Mouse (Mus musculus) heart, adult 11 months (tissue): Measurements from ENCODE around the gene Top3b.

Source experiments
- DNase-seq: peaks from one replicate; pipeline ENCODE4 v3.0.0; 2022

Top3b gene

DNA sequence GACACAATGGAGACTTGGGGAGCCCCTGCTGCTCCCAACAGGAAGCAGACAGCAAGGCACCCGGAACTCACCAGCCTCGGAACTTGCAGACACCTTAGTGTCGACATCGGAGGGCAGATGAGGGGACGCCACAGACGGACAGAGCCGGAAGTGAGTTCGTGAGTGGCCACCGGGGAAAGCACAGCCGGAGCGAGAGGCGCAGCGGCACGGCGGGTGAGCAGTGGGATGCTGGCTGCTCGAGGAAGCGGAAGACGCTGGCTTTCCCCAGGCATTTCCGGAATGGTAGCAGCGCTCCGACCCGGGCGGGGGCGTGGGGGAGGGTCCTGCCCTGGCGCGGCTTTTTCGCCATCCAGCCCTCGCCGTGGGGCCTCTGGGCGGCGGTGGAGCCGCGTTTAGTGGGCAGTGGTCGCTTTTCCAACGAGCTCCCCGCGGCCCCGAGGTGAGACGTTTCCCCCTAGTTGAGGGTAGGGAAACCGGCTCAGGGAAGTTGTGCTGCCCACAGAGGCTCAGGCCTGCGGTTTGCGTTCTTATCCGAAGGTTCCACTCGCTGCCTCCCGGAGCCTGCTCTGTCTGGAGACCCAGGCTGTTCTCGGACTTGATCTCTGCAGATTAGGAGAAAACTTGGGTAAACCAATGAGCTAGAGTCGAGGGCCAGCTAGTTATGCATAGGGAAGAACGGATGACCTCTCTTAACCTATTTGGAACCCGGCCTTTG is at the start of gene Top3b, which contains the start of gene Vpreb1:
TSS of gene Top3b (plus strand) at position 120 of the 715 bp plus-strand sequence.
TSS of gene Vpreb1 (minus strand) at position 227 of the 715 bp plus-strand sequence.
- DNase-seq: peak; percentile 99

DNA sequence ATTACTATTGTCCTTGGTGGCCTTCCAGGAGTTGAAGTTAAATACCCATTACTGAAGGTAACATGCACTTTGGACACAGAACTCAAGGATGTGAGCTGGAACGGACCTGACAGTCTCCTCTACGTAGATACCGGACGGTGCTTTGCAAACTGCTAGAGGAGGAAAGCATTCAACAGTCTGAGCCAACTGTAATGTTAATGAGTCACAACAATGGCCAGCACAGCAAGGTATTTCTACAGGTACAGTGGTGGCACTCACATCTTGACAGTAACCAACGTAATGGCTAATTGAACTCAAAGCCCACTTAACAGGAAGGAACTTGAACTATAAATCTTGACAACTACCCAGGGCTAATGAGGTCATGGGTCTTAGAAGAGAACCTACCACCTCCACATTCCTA is 45.1 kb upstream of the Top3b start:
- no peak for DNase-seq

DNA sequence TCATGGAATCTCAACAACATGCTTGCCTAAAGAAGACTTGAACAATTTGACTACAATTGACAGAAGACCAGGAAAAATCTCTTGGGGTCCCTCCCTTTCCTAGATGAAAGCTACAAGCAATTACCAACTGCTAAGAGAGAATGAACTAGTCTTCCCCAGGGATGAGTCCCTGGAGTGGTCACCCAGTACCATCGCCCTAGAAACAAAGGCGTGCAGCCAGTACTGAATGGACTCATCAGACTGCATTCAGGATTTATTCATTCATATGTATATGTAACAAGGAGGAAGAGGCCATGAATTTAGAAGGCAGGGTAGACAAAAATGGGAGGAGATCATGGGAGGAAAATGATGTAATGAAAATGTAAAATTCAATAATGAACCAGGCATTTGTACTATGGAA is 44.3 kb upstream of the Top3b start:
- DNase-seq: no peak

DNA sequence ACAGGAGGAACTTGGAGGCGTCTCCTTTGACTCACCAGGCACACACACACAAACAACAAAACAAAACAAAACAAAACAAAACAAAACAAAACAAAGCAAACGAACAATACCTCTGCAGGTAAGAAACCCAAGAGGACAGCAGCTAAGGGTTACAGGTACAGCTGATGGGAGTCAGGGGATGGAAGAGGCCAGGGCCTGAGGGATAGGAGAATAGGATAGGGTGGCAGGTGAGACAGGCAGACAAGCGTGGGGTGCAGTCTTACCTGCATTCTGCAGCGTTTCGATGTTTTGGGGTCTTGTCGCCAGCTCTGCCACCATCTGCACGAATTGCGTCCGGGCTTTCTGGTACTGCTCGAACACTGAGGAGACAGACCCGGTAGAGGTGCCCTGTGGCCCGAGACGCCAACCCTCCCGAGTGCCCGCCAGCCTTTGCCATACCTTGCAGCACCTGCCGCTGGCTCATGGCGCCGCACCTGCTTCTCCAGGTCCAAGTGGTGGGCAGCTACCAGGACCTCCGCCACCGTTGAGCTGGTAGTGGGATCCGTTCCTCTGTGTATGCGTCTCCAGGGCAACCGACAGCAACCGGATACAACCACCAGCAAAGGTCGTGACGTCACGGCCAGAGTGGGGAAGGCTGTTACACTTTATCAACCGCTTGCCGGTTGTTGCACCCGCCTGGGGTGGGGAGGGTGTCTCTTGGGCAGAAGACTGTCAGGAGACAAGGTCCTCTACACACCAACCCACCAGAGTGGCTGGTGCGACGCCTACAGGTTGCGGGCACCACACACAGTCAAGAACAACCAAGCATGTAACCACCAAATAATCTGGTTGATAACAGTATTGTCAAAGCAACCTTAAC is 41.5 kb upstream of the Top3b start, which contains the start of gene Spag6l:
TSS of gene Spag6l (minus strand) at position 700 of the 859 bp plus-strand sequence.
- DNase-seq: peak; percentile 89

DNA sequence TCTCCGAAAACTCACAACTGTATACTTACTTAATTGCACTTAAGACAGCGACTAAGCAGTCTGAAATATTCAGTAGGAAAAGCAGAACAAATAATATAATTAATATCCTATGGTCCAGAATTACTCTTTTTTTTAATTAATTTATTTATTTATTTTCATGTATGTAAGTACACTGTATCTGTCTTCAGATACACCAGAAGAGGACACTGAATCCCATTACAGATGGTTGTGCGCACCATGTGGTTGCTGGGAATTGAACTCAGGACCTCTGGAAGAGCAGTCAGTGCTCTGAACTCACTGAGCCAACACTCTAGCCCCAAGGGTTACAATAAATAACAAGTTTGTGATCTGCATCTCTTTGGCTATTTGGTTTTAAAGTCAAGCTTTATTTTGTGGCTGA is 40.9 kb upstream of the Top3b start:
- no peak for DNase-seq

DNA sequence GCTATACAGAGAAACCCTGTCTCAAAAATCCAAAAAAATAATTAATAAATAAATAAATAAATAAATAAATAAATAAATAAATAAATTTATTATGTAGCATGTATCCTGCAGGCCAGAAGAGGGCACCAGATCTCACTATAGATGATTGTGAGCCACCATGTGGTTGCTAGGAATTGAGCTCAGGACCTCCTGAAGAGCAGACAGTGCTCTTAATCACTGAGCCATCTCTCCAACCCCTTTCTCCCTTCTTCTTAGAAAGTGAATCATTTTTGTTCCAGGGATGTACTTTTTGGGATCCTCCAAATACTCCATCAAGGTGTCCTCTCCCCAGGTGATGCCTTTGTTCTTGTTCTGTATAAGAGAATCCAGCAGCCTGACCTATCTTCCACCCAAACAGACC is 21.3 kb upstream of the Top3b start:
- DNase-seq: no peak

DNA sequence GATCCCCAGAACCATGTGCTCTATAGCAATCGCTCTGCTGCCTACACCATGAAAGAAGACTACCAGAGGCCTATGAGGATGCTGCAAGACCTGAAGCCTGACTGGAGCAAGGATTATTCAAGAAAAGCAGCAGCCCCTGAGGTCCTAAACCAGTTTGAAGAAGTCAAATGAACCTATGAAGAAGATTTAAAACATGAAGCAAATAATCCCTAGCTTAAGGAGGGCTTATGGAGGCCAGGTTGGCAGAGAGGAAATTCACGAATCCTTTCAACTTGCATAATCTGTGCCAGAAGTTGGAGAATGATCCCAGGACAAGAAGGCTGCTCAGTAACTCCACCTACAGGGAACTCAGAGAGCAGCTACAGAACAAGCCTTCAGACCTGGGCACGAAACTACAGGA is 18.1 kb upstream of the Top3b start:
- no peak for DNase-seq

DNA sequence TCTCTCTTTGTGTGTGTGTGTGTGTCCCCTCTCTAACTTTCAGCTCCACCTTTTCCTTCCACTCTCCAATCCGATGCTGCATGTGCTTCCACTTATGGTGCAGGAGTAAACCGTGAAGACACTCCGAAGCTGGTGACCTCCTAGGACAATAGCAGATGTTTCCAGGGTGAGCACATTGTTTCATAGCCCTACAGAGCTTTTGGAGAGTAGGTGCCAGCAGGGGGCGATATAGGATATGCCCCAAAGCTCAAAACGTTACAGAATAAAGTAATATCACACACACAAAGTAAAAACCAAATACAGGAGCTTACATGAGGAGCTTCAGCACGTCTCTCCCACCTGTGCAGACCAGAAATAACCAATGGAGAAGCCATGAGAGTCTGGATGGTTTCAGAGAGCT is 15.7 kb upstream of the Top3b start:
- peak; percentile 91 for DNase-seq

DNA sequence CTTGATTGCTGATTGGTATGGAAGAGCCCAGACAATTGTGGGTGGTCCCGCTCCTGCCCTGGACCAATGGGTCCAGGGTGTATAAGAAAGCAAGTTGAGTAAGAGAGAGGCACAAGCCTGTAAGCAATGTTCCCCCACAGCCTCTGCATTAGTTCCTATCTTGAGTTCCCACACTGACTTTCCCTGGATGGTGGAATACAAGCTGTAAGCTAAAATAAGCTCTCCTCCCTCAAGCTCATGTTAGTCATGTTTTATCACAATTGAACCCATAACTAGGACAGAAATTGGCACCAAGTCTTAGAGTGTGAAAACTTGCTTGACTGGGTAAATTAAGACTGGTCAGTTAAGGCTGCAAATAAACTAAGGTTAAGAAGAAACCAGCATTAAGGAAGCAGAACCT is 15.0 kb upstream of the Top3b start:
- no peak for DNase-seq

DNA sequence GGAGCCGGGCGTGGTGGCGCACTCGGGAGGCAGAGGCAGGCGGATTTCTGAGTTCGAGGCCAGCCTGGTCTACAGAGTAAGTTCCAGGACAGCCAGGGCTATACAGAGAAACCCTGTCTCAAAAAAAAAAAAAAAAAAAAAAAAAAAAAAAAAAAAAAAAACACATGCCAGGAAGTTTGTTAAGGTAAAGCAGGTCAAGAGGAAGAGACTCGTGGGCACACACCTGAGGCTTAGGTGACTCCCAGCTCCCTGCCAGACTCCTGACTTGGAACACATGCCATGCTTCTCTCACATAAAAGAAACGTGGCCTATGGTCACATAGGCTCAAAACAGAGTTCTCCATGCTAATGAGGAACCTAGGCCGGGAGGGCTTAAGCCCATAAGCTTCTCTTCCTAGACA is 14.5 kb upstream of the Top3b start:
- peak; percentile 27 for DNase-seq

DNA sequence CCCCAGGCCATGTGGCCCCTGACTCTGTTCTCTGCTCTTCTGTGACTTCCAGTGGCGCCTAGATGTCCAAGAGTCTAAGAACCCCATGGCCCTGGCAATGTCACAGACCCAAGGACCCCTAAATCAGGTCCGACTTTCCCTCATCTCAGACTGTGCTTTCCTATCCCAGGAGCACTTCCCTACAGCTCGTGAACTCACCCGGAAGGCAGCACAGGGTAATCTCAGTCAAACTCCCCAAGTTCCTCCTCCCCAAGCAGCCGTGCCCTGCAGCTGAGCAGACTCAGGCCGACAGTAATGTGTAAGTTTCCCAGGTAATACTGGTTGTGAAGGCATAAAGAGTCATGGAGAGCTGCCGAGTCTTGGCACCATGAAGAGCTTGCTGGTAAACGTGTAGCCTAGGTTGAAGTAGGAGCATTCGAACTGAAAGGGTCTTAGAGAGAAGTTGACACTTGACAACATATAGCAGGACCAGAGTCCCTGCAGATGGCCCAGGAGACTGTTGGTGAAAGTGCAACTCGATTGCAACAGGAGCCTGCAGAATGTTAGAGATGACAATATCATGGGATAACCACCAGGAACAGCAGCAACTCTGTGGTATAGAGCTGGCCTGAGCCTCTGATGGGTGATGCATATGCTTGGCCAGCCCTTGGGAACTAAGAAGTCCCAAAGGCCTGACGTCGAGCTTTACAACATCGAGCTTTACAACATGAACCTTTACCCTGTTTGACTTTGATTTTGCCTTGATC is 13.6 kb upstream of the Top3b start:
- DNase-seq: peak; percentile 70

DNA sequence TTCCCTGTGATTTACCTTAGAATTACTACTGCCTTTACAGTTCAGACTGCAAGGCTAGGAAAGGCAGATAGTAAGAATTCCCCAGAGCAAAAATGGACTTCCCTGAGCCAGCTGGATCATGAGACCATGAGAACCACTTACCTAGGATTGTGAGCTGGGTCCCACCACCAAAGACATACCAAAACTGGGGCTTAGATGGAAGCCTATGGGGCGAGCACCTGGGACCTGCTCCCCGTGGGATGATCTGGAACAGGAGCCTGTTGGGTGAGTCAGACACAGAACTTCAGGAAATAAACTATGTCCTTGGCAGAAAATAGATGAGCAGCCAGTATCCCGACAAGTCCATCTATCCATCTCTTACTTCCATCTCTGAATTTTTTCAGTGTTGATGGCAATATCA is 8.2 kb upstream of the Top3b start:
- peak; percentile 54 for DNase-seq

DNA sequence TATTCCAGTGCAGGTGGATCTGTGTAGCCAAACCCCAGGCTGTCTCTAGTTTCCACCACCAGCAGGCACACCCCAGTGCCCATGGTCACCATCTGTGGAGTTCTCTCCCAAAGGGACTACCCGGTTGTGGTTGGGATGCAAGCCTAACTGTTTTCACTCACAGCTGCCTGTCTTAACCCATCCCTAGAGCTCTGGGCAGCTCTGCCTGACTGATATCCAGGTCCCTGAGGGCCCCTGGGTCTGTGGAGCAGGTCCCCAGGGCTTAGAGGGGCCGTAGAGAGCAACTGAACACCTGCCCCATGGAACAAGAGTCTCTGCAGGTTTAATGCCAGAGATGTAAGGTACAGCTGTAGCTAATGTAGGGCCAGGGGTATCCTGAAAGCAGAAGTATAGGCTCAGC is 6.6 kb upstream of the Top3b start, which contains the start of gene Igll1:
TSS of gene Igll1 (minus strand) at position 8 of the 400 bp plus-strand sequence.
- peak; percentile 84 for DNase-seq

DNA sequence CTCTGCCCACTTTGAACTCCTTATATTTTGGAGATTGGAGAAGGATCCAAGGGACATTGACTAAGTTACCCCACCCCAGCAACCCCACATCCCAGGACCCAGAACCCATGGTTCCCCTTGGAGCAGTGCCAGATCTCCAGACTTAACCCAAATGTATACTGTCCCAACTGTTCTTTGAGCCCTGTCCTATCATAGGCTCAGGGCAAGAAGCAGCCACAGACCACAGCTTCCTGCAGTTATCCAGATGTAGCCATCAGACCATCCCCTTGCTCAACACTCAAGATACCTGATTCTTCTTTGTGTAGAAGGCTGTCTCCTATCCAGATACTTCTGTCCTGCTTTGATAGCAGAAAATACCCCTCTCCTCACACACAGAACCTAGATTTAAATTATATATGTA is 5.3 kb upstream of the Top3b start:
- DNase-seq: peak; percentile 84

DNA sequence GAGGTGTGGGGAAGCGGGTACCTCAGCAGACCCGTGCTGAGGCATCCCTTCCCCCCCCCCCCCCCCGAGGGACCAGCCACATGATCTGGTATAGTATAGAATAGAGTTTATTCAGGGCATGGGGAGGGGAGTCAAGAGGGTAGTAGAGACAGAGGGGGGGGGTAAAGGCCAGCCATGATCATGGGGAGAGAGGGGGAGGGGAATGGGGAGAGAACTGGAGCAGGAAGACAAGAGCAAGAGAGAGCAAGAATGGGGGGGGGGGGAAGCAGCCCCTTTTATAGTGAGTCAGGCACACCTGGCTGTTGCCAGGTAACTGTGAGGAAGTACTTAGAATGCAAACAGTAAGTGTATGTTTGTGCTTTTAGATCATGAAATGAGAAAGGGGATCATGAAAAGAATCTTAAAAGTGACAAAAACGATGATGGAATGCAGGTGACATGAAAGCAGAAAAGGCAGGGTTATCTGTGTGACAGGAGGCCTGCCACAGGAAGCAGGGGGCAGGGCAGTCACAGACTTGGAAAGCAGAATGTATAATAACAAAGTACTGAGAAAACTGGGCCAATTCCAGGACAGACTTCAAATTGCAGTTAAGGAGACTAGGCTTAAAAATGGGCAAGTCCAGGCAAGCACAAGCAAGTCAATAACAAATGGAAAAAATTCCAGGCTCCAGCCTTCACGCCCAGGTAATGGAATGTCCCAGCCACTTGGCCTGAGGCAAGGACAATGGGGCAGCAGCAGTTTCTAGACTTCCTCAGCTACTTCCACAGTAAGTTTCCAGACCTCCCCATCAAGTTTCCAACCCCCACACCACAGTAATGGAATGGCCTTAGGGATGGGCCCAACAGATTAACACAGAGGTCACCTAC is 4.6 kb upstream of the Top3b start:
- peak; percentile 92 for DNase-seq

DNA sequence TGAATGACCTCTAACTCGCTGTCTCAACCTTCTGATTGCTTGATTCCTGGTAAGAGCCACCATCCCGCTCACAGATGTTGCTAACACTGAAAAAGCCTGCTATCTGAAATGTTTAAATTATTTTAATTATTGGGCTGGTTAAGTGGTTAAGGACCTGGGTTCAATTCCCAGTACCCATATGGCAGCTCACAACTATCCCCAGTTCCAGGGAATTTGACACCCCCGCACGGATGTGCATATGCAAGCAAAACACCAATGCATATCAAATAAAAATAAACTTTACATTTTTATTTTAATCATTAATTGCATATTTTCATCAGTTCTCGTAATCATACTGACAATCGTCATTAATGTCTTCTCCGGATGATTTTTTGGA is 307 bp upstream of the Top3b start:
- no peak for DNase-seq

DNA sequence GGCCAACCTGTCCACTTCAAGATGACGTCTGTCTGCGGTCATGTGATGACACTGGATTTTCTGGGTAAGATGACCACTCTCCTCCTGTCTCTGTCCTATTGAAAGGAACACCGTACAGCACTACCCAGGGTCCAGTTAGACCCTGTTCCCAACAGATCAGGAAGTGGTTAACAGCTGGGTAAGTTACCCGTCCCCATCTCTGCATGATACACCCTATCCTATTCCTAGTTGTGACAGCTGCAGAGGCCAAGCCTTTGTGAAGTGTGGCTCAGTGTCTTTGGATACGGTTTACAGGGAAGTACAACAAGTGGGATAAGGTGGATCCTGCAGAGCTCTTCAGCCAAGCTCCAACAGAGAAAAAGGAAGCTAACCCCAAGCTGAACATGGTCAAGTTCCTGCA is 8.5 kb downstream of the Top3b start:
- DNase-seq: no peak

DNA sequence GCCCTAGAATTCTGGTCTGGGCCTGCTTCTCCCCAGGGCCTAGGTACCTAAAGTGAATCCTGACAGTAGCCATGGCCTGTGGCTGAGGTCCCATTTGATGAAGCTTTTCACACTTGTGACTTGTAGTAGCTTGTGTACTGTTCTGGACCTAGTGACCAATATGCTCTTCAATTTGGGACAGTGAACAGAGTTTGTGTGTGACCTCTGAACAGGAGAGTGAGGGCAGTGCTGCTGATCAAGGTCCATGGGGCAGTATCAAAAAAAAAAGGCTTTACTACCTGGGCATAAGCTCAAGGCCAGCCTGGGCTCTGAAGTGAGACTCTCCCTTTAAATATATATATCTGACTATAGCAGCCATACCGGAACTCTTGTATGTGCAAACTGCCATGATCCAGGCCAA is 17.8 kb downstream of the Top3b start:
- DNase-seq: no peak

DNA sequence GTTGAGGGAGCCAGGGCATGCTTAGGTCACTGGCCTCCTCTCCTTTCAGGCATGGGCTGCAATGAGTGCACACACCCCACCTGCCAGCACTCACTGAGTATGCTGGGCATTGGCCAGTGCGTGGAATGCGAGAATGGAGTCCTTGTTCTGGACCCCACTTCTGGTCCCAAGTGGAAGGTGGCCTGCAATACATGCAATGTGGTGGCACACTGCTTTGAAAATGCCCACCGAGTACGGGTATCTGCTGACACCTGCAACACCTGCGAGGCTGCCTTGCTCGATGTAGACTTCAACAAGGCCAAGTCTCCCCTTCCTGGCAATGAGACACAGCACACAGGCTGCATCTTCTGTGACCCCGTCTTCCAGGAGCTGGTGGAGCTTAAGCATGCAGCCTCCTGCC is 21.8 kb downstream of the Top3b start:
- peak; percentile 91 for DNase-seq

DNA sequence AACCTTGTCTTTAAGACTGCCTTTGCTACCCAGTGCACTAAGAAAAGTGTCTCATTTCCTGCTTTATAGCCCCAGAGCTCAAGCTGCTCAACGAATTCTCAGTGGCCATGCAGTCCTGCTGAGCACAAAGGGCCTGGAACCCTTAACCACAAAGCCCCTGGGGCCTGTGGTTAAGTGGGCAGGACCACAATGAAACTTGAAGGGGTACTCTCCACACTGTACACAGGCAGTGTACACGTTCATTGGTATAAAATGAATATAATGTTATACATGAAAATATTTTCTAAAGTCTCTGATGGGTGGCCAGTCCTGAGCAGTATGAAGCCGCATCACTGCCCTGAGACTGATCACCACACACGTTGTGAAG is 25.5 kb downstream of the Top3b start:
- no peak for DNase-seq

DNA sequence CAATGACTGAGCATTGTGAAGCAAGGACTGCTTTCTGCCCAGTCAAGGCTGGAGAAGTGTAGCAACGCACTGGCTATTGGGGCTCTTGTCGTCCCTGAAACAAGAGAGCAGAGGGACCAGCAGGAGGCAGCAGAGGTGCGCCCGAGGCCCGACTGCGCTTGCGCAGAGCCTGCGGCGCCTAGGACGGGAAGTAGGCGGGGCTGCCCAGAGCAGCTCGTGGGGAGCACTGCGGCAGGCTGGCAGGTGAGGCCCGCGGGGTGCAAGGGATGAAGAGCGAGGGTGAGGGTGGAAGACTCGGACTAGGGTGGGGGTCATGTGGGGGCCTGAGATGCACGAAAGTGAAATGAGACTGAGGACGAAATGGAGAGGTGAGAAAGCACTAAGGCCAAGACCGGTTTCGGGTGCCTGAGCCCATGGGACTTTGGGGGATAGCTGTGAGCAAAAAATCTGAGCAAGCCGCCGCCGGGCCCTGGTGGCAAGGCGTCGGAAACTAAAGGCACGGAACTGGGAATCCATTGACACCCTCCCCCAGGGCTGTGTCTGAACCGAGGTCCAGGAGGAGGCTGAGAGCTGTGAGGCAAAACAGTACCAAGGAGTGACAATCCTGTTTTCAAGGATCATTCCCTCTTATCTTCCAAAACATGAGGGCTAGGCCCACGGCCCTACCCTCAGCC is 26.0 kb downstream of the Top3b start, which contains the start of gene Ppm1f:
TSS of gene Ppm1f (plus strand) at position 88 of the 674 bp plus-strand sequence.
- DNase-seq: peak; percentile 99
